Mouse (Mus musculus): ENCODE data around the gene Trip11.
"Not testable (repeated sequence)": the region's sequence is repeated elsewhere in the genome, so short reads cannot be mapped to it uniquely, and the experiment has no call there.

Gene Trip11

DNA sequence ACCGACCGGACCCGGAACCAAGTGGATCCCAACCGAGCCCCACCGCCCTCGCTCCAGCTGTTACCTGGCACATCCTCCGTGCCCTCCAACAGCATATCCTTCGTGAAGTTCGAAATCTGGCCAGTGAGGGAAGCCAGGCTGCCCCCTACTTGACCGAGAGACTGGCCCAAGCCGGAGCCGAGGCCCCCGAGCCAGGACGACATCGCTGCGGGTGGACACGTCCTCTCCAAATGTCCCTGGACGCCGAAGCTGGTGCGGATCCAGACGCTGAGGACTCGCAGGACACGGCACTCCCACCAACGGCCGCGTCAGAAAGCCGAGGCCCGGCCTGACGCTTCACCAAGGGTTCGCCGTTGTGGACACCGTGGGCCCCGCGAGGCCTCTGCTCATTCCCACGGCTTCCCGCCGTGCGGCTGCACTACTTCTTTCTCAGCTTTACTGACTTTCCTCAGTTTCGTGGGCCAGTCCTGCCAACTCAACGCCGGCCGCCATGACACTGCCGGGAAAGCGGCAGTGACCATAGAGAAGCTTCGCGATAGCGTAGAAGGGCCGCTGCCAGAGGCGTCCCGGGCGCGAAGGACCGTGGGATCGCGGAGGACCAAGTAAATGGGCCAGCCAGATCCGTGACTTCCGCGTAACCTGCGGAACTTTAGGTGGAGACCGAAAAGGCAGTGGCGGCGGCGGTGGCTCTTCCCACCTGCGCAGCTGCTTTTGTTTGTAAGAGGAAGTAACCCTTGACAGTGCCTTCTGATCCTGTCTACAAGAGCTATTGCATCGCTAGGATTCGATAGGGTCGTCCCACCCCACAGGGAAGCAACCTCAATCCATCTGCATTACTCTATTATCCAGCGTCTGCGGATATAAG, at the start of gene Trip11:
Gene Trip11 (minus strand): TSS at position 642 of the 865 bp plus-strand sequence.
- DNase-seq (ENCODE audit: low spot score in 2 of 2): peak; percentile 84 to 87

DNA sequence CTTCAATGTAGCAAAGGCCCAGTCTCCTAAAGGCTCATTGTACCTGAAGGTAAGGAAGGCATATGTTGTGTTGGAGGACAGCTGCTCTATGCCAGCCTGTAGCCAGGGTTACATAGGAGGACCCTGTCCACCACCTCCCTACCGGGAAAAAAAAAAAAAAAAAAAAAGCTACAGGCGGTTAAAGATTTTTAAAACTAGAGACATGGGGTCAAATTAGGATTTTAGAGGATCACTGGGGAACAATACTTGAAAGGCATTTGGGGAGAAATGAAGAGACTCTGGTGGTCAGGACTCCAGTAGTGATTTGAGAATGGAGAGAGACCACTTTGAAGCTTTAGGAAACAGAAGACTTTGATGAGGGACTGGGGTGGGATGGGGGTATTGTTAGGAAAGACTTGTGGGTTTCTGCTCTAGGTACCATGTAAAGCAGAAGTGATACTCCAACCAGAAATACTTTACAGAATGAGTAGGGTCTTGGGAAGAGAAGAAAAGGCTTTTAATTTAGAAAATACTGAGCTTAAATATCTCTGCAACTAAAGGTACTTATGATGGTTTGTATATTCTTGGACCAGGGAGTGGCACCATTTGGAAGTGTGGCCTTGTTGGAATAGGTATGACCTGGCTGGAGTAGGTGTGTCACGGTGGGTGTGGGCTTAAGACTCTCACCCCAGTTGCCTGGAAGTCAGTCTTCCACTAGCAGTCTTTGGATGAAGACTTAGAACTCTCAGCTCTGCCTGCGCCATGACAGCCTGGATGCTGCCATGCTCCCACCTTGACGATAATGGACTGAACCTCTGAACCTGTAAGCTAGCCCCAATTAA, 46.1 kb upstream of the Trip11 start:
- not testable (repeated sequence) for DNase-seq (ENCODE audit: low spot score in 2 of 2)

DNA sequence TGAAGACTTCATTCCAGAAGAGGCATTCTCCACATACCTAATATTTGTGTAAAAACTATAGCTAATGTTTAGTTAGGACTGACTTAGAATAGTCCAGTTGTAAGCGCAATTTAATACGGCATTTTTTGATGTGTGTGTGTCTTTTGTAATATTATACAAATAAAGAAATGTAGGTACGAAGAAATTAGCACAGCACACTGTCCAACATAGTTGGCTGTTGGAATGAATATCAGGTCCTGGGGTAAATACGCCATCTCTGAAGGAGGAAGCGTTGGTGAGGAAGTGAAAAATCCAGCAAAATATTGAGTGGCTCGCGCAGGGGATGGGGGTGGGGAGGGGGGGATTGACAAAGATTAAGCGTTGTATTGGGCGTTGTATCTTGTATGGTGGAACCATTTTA, 45.5 kb upstream of the Trip11 start:
- no peak for DNase-seq (ENCODE audit: low spot score in 2 of 2)

DNA sequence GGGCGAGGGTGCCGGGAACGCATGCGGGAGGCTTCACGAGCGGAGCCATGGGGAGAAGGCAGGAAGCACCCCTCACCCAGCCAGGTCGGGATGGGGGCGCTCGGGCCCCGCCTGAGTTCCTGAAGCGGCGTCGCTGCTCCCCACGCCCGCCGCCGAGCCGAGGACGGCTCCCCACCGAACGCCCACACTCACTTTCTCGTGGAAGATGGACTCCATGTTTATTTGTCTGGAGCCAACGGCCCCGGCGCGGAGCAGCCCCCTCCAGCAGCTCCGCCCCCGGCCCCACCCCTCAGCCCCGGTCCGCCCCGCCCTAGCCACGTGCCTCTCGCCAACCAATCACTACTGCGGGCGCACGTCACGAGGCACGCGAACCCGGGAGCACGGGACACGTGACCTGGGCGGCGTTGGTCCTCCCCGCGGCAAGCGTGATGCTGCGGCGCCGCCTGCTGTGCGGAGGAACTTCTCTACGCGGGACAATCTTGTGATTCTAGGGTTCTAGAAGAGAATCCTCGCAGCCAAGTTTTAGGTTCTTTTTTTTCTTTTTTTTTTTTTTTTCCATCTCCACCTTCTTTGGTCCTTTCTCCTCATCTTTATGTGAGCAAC, 45.0 kb upstream of the Trip11 start, which contains the start of gene Atxn3:
Gene Atxn3 (minus strand): TSS at position 305 of the 603 bp plus-strand sequence.
- peak; percentile 89 to 95 for DNase-seq (ENCODE audit: low spot score in 2 of 2)

DNA sequence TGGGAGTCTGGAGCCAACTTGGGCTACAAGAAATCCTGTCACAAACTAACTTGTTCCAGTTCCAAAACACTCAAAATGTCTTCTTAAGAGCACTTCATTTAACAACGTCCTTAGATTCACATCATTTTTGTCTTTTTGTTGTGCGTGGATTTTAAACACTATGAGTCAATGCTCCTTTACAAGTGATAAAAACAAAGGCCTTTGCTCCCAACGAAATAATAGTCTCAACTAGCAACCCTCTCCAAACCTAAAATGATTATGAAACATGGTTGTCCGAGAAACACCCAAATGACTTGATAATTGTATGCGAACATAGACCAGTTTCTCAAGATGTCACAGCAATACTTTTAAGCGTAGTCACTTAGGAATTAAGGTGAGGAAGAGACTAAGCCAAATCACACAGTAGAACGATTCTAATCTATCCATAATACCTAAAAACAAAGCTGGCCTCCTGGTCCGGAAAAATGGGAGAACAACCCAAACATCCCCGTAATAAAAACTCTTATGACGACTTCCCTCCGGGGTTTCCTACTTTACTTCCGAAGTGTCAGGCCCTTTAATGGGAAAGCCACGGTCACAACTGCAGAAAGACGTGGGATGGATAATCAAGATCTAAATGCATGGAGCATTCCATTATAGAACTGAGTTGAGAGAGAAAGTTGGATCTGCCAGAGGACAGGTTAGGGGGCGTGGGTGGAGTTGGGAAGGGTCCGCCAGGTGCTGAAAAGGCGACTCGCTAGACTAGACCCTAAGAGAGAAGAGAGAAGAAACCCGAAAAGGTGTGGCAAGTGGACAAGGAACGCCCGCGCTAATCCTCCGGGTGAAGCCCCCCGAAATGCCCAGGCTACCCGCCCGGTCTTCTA, 44.2 kb upstream of the Trip11 start:
- no peak for DNase-seq (ENCODE audit: low spot score in 2 of 2)

DNA sequence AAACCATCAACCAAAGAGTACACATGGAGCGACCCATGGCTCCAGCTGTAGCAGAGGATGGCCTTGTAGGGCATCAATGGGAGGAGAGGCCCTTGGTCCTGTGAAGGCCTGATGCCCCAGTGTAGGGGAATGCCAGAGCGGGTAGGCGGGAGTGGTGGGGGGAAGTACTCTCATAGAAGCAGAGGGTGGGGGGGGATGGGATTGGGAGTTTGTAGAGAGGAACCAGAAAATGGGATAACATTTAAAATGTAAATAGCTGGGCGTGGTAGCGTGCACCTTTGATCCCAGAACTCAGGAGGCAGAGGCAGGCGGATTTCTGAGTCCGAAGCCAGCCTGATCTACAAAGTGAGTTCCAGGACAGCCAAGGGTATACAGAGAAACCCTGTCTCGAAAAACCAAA, 42.8 kb upstream of the Trip11 start:
- not testable (repeated sequence) for DNase-seq (ENCODE audit: low spot score in 2 of 2)

DNA sequence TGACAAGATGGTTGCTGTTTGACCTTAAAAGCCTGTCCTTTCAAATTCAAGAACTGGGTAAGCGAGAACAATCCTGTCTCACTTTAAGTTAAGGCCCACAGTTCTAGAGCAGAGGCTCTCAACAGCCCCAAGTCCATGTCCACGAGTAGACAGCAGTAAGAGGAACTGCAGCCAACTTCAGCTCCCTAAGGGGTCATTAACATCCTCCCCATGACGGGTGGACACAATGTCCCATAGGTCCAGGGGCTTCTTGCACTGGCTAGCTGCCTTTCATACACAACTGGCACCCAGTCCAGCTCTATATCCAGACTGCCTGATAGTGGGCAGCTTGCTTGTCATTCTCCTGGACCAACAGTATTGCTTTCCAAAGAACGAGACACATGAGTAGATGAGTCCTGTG, 35.7 kb upstream of the Trip11 start:
- no peak for DNase-seq (ENCODE audit: low spot score in 2 of 2)

DNA sequence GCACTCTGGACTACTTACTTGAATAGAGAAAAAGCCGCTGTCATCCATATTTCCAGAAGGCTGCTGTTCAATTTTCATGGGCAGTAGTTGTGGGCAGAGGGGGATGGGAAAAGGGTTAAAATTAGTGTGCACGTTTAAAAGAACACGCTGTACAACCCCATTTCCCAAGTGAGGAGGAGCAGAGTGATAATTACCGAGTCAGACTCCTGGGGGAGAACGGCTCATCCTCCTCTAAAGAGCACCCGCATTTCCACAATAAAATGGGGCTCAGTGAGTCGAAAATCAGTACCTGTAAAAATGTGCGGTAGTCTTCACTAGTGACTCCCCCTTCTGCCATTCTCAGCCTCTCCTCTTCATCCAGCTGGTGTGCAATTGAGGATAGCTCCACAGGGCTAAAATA, 34.9 kb upstream of the Trip11 start:
- DNase-seq (ENCODE audit: low spot score in 2 of 2): no peak

DNA sequence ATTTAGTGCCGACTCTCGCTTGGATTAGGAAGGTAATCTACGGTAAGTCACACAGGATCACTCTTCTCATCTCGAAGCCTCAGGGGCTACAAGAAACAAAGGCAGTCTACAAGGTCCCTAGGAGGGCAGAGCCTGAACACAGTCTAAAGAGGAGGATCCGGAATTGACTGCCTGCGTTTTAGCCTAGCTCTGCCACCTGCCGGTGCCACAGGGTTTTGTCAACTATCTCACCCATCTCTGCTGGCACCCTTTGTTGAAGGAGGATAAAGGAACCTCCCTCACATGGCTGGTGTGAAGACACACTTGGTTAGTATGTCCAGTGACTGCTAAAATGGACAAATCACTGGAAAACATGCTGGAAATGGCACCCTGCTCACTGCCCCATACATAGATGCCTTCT, 24.5 kb upstream of the Trip11 start:
- DNase-seq (ENCODE audit: low spot score in 2 of 2): no peak

DNA sequence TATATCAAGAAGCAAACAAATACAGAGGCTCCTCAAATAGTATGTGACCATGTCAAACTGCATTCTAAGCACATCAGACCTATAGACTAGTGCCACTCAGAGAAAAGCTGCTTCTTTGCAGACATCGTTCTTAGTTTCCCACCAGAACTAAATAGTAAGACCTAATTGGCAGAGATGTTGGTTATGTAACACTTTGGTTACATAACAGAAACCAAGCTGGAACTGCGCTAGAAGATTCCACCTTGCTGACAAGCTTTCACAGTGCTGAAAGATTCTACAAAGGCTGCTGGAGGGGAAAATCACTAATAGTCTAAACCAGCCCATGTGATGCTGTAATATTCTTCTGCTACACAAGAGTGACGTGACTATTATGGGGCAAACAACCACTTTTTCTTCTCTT, 22.2 kb upstream of the Trip11 start:
- DNase-seq (ENCODE audit: low spot score in 2 of 2): no peak

DNA sequence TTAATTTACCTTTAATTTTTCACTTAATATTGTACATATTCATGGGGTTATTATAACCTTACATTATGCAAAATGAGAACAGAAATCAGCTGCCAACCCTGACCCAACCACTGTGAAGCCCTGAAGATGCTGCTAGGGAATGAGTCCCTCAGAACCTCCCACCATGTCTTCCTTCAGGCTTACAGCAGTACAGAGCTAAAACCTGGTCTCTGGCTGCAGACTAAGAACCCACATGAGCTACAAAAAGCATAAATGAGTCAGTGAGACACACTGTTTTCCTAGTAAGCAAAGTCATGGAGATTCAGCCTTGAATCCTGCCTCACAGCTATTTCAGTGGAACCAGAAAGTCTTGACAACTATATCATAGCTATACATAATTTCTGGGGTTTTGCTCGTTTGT, 15.4 kb upstream of the Trip11 start:
- DNase-seq (ENCODE audit: low spot score in 2 of 2): no peak

DNA sequence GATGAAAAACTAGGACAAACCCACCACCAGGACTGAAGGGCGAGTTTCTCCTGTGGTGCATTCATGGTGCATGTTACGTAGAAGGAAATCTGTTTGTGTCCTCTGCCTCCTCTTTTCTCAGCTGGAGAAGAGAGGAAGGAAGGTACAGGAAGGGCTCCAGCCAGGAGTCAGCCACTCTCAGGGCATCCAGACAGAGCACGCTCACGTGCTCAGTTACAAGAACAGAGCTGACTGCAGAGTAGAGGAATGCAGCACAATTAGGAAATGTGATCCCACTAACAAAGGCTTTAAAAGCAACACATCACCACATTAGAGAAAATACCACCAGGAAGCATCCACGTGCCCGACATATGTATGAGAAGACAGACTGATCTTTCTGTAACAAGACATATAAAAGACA, 9.2 kb upstream of the Trip11 start:
- DNase-seq (ENCODE audit: low spot score in 2 of 2): no peak

DNA sequence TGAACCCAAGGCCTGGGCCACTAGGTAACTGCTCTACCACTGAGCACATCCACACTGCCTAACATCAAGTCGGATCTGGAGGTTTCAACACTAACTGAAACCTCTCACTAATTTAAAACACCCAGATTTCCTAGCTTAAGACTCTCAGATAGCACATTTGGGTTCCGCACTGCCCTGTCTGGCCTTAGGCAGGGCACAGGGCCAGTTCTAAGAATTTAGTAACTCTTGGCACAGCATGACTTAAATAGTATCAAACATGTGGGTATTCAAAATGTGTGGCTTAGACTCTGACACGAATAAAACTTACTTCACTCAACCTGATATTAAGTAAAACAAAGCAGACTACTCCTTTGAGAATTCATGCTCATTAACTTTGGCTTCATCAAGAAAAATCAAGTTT, 6.8 kb upstream of the Trip11 start:
- no peak for DNase-seq (ENCODE audit: low spot score in 2 of 2)

DNA sequence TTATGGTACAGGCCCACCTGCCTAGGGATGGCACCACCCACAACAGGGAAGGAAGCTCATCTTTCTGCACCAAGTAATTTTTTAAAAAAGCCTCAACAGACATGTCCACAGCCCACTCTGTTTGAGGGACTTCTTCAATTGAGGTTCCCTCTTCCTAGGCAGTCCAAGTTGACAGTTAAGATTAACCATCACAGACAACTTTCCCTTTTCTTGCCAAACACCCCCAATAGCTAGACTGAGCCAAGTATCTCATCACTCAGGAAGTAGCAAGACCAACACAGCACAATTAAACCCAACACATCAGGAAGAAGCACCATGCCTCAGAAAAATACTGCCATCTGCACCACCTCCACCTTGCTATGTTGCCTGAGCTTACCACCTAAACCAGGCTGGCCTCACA, 4.1 kb upstream of the Trip11 start:
- no peak for DNase-seq (ENCODE audit: low spot score in 2 of 2)

DNA sequence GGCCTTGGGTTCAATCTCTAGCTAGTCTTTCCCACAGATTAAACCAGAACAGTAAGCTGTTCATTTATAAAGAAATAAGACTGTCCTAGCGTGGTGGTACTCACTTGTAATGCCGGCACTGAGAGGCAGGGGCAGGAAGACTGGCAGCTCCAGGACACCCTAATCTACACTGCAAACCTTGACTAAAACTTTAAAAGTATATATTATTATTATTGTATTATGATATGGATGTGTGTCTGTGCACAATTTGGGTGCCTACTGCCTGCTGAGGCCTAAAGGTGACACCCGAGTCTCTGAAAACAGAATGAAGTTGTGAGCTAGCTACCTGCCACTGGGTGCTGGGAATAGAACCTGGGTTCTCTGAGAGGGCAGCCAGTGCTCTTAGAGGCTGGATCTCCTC, 1.7 kb downstream of the Trip11 start:
- no peak for DNase-seq (ENCODE audit: low spot score in 2 of 2)

DNA sequence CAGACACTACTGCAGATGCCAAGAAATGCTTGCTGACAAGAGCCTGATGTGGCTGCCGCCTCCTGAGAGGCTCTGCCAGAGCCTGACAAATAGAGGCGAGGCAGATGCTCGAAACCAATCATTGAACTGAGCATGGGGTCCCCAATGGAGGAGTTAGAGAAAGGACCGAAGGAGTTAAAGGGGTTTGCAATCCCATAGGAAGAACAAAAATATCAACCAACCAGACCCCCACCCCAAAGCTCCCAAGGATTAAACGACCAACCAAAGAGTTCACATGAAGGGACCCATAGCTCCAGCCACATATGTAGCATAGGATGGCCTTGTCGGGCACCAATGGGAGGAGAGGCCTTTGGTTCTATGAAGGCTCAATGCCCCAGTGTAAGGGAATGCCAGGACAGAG, 2.7 kb downstream of the Trip11 start:
- DNase-seq (ENCODE audit: low spot score in 2 of 2): no peak

DNA sequence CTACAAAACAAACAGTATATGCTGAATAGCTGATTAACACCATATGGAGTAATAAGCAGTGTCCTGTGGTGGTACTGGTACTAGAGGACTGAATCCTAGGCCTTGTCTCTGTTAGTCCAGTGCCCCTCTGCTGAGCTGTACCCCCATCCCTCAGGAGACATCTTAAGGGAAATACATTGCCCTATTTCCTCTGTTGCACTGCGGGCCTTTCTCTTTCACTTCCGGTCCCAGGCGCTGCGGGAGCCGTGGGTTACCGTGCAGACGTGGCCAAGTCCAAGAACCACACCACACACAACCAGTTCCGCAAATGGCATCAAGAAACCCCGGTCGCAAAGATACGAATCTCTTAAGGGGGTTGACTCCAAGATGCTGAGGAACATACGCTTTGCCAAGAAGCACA, 7.2 kb downstream of the Trip11 start:
- no peak for DNase-seq (ENCODE audit: low spot score in 2 of 2)

DNA sequence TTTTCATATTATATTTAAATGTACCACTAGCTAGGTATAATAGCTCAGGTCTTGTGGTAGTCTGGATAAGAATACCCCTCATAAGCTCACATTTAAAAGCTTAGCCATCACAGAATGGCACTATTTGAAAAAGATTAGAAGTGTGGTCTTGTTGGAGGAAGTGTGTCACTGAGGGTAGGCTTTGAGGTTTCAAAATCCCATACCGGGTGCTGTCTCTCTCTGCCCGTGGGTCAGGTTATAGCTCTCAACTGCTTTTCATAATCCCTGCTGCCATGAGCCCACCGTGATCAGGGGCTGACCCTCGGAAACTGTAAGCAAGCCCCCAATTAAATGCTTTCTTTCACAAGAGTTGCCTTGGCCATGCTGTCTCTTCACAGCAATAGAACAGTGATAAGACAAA, 8.2 kb downstream of the Trip11 start:
- no peak for DNase-seq (ENCODE audit: low spot score in 2 of 2)

DNA sequence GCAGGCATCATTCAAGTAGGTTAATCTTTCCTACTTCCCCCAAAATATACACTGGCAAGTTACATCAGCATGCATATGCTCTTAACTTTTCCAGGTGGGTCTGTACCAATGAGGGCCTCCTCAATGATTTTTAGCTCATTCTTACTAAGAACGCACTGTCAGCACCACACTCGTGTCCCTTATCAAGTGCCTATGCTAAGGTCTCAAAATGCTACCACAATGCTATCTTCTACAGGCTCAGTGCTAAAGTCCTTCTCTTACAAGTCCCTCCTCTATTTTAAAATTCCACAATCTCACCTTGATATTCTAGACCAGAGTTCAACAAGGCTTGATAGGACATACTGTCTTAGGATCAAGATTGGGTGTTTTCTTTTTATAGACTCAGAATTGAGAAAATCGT, 8.9 kb downstream of the Trip11 start:
- no peak for DNase-seq (ENCODE audit: low spot score in 2 of 2)

DNA sequence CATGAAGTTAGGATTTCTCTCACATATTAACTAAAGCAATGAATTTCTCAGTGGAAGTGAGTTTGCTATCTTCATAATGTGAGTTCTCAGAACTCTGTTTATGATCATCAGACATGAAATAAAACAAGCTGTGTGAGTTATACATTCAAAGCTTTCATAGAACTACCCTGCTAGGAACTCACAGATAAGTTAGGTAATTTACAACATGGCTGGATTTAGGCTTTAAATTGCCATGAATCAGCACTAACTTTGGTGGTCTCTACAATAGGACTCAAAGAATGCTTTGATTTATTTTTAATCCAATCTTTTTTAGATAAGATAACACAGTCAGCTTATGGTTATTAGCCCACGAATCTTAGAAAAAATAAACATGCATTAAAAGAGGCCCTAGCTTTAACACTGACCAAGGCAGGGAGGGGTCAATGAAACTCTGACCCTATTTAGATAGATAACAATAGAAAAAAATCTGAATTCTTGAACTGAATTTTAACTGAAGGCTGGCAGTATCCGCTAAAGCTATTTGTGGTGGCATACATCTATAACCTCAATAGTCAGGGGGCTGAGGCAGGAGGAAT, 13.3 kb downstream of the Trip11 start:
- DNase-seq (ENCODE audit: low spot score in 2 of 2): no peak

DNA sequence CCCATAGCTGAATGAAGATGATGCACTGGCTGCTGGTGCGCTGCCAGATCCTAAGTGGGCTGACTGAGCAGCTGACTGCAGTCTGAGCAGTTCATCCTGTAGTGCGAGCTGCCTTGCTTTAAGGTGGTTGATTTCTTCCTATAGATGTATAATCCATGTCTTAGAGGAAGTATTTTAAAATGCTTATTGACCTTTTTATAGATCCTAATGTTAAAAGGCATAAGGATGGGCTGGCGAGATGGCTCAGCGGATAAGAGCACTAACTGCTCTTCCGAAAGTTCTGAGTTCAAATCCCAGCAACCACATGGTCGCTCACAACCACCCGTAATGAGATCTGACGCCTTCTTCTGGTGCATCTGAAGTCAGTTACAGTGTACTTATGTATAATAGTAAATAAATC, 14.1 kb downstream of the Trip11 start:
- no peak for DNase-seq (ENCODE audit: low spot score in 2 of 2)
